Mouse (Mus musculus) liver, embryonic 16.5 days (tissue): Measurements from ENCODE around the gene Kdm2a. TPM values are rescaled to one million over a fixed set of nuclear protein-coding genes. Genes with fewer than 3 reads are reported as not detected.
A peak's percentile ranks its signal among the peaks of the same experiment; 100 is the strongest.

Experiments
- ATAC-seq: fragments of 200-750 bp; cut with Nextera tagmentation; 2 replicates; pipeline ENCODE4 v1.8.0; 2017; ENCODE audit warnings: low read depth, mild to moderate bottlenecking, moderate number of reproducible peaks, moderate library complexity
- H3K27ac ChIP-seq: fragments of 300-500 bp; sonication (generic); 2 replicates; pipeline ENCODE4 v1.5.1; 2014; ENCODE audit warnings: mild to moderate bottlenecking, low read length
- H3K27me3 ChIP-seq: fragments of 300-500 bp; sonication (generic); 2 replicates; pipeline ENCODE4 v1.6.1; 2014; ENCODE audit warnings: low read depth, low read length, mixed read lengths; ENCODE audit not compliant: control insufficient read depth, insufficient read depth
- H3K36me3 ChIP-seq: fragments of 300-500 bp; sonication (generic); 2 replicates; pipeline ENCODE4 v1.6.1; 2014; ENCODE audit warnings: mild to moderate bottlenecking; ENCODE audit not compliant: control insufficient read depth, insufficient read depth
- H3K4me1 ChIP-seq: fragments of 300-500 bp; sonication (generic); 2 replicates; pipeline ENCODE4 v1.6.1; 2014; ENCODE audit warnings: low read depth, low read length, mixed read lengths; ENCODE audit not compliant: control insufficient read depth
- H3K4me2 ChIP-seq: fragments of 300-500 bp; sonication (generic); 2 replicates; pipeline ENCODE4 v1.6.1; 2014; ENCODE audit warnings: low read depth, low read length, mixed read lengths
- H3K4me3 ChIP-seq: fragments of 300-500 bp; sonication (generic); 2 replicates; pipeline ENCODE4 v1.5.1; 2014; ENCODE audit warnings: low read depth, mild to moderate bottlenecking, low read length
- H3K9ac ChIP-seq: fragments of 300-500 bp; sonication (generic); 2 replicates; pipeline ENCODE4 v1.6.1; 2014; ENCODE audit warnings: low read depth, low read length
- H3K9me3 ChIP-seq: fragments of 300-500 bp; sonication (generic); replicated peaks from 2 replicates; pipeline ENCODE4 v1.6.1; 2016; ENCODE audit warnings: low read length; ENCODE audit not compliant: control insufficient read depth
- WGBS: fragments of 180-500 bp; shearing (Covaris S2); extraction: QIAGEN DNeasy Blood & Tissue Kit; methylation state at CpG from one replicate; pipeline ENCODE4 v1.1.7; 2014; ENCODE audit not compliant: insufficient replicate concordance; 5-methylcytosine and 5-hydroxymethylcytosine counted together
- polyA plus RNA-seq: library from polyadenylated mRNA; unstranded; fragments of >200 nt; fragmentation: Nextera tagmentation; extraction: Ambion mirVana; gene quantifications from 2 replicates; pipeline ENCODE4 v1.2.1, GENCODE M21; 2015

Gene Kdm2a
- polyA plus RNA-seq, 1 experiment from 2014 or later = 13.7 TPM

DNA sequence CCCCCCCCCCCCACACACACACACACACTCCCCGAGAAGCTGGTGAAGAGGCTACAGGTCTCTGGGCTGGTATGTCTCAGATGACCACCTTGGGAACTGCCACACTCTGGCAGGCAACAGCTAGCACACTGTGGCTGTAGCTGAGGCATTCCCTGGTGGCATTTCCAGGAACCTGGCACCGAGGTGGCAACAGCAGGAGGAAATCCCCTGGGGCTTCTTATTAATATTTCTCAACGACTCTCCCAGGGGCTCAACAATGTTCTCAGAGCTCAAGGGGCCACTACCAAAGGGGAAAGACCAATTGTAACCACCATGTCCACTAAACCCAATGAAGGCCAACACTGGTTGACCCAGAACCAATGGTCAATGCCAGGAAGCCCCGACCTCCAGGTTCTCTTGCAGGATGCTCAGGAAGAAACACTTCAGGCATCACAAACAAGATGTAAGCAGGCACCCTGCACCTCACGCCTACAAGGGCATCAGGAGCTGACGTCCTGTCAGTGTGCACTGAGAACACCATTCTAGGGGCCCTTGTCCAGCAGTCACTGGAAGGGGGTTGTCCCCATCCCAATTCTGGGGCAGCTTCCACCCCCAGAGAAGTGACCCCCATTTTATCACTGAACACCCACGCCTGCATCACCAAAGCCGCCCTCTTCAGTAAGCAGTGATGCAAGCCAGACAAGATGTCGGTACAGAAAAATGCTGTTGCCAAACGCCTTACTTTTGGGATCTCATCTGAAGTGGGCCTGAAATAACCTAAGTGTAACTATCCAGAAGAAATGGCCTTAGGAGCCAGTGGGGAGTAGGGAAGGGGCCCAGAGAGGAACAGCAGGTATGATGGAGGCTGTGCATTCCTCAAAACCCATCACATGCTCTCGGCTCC is 97.0 kb downstream of the Kdm2a start:
- 40% methylated on average over 11 of the region's 11 CpGs for WGBS
- peak overlapping the region; percentile 30 for H3K4me2 ChIP-seq
- peaks cover 60% of the 10 kb centered on the region for H3K4me1 ChIP-seq
- peak overlapping the region; percentile 83 for H3K27ac ChIP-seq
- ATAC-seq = no peak
- H3K4me3 ChIP-seq = peak overlapping the region; percentile 27; the same call in 1 of the 2 replicates
- H3K9ac ChIP-seq = 0 out of 2 replicates have a peak overlapping the region, but pooled peaks have one; percentile 3
- H3K36me3 ChIP-seq = no peaks in the 10 kb centered on the region
- no peaks in the 10 kb centered on the region for H3K27me3 ChIP-seq
- no peaks in the 10 kb centered on the region for H3K9me3 ChIP-seq

GRCm38 (mm10) chr19:4300271-4300704 is 97.8 kb downstream of the Kdm2a start:
- H3K9ac ChIP-seq = no peak overlapping the region
- no peaks in the 10 kb centered on the region for H3K27me3 ChIP-seq
- peak; percentile 59 for ATAC-seq
- no peaks in the 10 kb centered on the region; the same call in 1 of the 2 replicates for H3K36me3 ChIP-seq
- peaks cover 64% of the 10 kb centered on the region for H3K4me1 ChIP-seq
- H3K4me2 ChIP-seq = peak overlapping the region; percentile 30
- H3K27ac ChIP-seq = peak overlapping the region; percentile 83
- WGBS = 16% methylated on average over 7 of the region's 7 CpGs
- no peak overlapping the region for H3K4me3 ChIP-seq
- no peaks in the 10 kb centered on the region for H3K9me3 ChIP-seq

- peak overlapping the region; percentile 28 for H3K4me2 ChIP-seq
- WGBS = 38% methylated on average over 6 of the region's 6 CpGs
- H3K4me3 ChIP-seq = no peak overlapping the region
- no peaks in the 10 kb centered on the region; the same call in 1 of the 2 replicates for H3K36me3 ChIP-seq
- no peaks in the 10 kb centered on the region for H3K9me3 ChIP-seq
- ATAC-seq = no peak
- no peak overlapping the region for H3K9ac ChIP-seq
- H3K27ac ChIP-seq = peak overlapping the region; percentile 83
- H3K27me3 ChIP-seq = no peaks in the 10 kb centered on the region
- H3K4me1 ChIP-seq = peaks cover 58% of the 10 kb centered on the region
These were observed 98.4 kb downstream of the Kdm2a start for GRCm38 (mm10) chr19:4299574-4300270.

- H3K4me2 ChIP-seq = peak overlapping the region; percentile 28
- WGBS = 69% methylated on average over 7 of the region's 7 CpGs
These were observed 99.0 kb downstream of the Kdm2a start for GRCm38 (mm10) chr19:4299126-4299525.

GRCm38 (mm10) chr19:4298322-4299121 is 99.6 kb downstream of the Kdm2a start:
- 65% methylated on average over 17 of the region's 17 CpGs for WGBS
- Histone ChIP-seq H3K27ac (no peak overlapping the region; the same call in 1 of the 2 replicates), H3K4me1 (peaks cover 48% of the 10 kb centered on the region), H3K27me3 (no peaks in the 10 kb centered on the region), H3K9ac (no peak overlapping the region), H3K36me3 (no peaks in the 10 kb centered on the region; the same call in 1 of the 2 replicates), H3K4me3 (no peak overlapping the region), H3K9me3 (no peaks in the 10 kb centered on the region), H3K4me2 (peak overlapping the region; percentile 28; the same call in 1 of the 2 replicates)
- no peak for ATAC-seq

More at GRCm38 (mm10) chr19:4299126-4299525, 99.0 kb downstream of the Kdm2a start:
- Histone ChIP-seq H3K9me3 (no peaks in the 10 kb centered on the region), H3K4me1 (peaks cover 52% of the 10 kb centered on the region), H3K36me3 (no peaks in the 10 kb centered on the region; the same call in 1 of the 2 replicates), H3K27me3 (no peaks in the 10 kb centered on the region), H3K9ac (no peak overlapping the region), H3K27ac (peak overlapping the region; percentile 83), H3K4me3 (no peak overlapping the region)
- ATAC-seq = no peak

DNA sequence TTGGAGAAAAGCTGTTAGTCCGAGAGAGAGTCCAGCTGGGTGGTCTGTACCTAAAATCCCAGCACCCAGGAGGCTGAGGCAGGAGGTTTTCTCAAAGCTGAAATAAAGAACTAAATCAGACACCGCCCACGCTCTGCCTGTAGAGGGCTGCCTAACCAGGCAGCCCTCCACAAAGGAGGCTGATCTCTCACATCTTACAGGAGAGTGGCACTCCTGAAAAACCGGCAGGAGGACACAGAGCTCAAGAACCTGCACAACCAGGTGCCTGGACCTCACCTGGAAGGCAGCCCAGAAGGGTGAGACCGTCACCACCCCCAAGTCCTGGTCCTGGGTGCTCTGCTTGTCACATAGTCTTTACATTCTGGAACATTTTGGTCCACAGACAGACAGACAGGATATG is 100.2 kb downstream of the Kdm2a start:
- no peaks in the 10 kb centered on the region for H3K9me3 ChIP-seq
- no peaks in the 10 kb centered on the region; the same call in 1 of the 2 replicates for H3K36me3 ChIP-seq
- H3K4me1 ChIP-seq = peaks cover 45% of the 10 kb centered on the region
- H3K27me3 ChIP-seq = no peaks in the 10 kb centered on the region
- no peak overlapping the region for H3K4me2 ChIP-seq
- H3K4me3 ChIP-seq = no peak overlapping the region
- H3K27ac ChIP-seq = peak overlapping the region; percentile 27; the same call in 1 of the 2 replicates
- no peak for ATAC-seq
- no peak overlapping the region for H3K9ac ChIP-seq
- WGBS = 71% methylated on average over 5 of the region's 5 CpGs

DNA sequence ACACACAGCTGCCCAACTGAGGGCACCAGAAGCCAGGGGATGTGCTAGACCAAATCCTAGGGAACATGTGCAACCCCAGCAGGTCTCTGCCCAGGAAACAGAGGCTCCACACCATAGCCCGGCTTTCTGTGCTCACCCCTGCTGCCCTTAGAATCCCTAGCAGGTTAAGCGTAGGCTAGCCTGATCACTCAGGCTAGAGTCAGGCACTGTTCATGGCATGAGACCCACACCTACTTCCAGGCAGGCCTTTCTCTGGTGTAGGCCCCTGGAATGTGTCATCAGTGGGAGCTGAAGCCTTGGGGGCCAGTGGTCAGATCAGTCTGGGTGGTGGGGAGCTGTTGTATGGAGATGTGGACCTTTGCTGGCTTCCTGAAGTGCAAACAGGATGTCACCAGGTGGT is 101.5 kb downstream of the Kdm2a start:
- WGBS = 54% methylated on average over 2 of the region's 2 CpGs
- H3K9me3 ChIP-seq = no peaks in the 10 kb centered on the region
- peaks cover 38% of the 10 kb centered on the region for H3K4me1 ChIP-seq
- peak overlapping the region; percentile 6; the same call in 1 of the 2 replicates for H3K27ac ChIP-seq
- H3K4me2 ChIP-seq = no peak overlapping the region
- H3K27me3 ChIP-seq = no peaks in the 10 kb centered on the region
- H3K36me3 ChIP-seq = peaks cover 9% of the 10 kb centered on the region
- no peak overlapping the region for H3K4me3 ChIP-seq
- H3K9ac ChIP-seq = 0 out of 2 replicates have a peak overlapping the region, but pooled peaks have one; percentile 5
- ATAC-seq = no peak

GRCm38 (mm10) chr19:4295391-4295790 is 102.7 kb downstream of the Kdm2a start:
- 70% methylated on average over 4 of the region's 4 CpGs for WGBS
- Histone ChIP-seq H3K4me1 (peaks cover 27% of the 10 kb centered on the region), H3K27ac (no peak overlapping the region), H3K27me3 (no peaks in the 10 kb centered on the region), H3K9ac (no peak overlapping the region), H3K4me3 (no peak overlapping the region), H3K9me3 (no peaks in the 10 kb centered on the region), H3K36me3 (peaks cover 20% of the 10 kb centered on the region), H3K4me2 (no peak overlapping the region)
- ATAC-seq = no peak
